Comparison of ENCODE assay signal across 8 mouse cellular contexts in genomic region chr12:85194623-85195018, GRCm38 (mm10). TPM values are rescaled to one million over a fixed set of nuclear protein-coding genes. Genes with fewer than 3 reads are reported as not detected.
A peak's percentile ranks its signal among the peaks of the same experiment; 100 is the strongest.
DNase-seq lines count a peak whose midpoint lies in the region; ATAC-seq and TF ChIP-seq lines count a peak whose summit lies in the region.

No protein-coding gene starts in this region.

- 29% methylated on average over 4 of the region's 4 CpGs for whole genome bisulfite sequencing in hindbrain, embryonic 16.5 days
- 67% methylated on average over 4 of the region's 4 CpGs for WGBS in liver, postnatal 0 days (ENCODE audit: insufficient replicate concordance)
- 33% methylated on average over 4 of the region's 4 CpGs for WGBS in stomach, embryonic 16.5 days

- no peak overlapping the region for H3K4me2 ChIP-seq in hindbrain, embryonic 16.5 days (ENCODE audit: low read length)
- no peak overlapping the region for H3K4me2 ChIP-seq in liver, postnatal 0 days (ENCODE audit: low read depth, low read length)
- H3K4me2 ChIP-seq in stomach, embryonic 16.5 days (ENCODE audit: low read depth, low read length), result no peak overlapping the region

- TF ChIP-seq EP300 in liver, postnatal 0 days (IDR thresholded peaks at IDR 0.05; ENCODE audit: low read depth), result no peak

- no peaks in the 10 kb centered on the region for H3K27me3 ChIP-seq in hindbrain, embryonic 16.5 days (replicated peaks; ENCODE audit: control insufficient read depth, insufficient read depth, low read length)
- no peaks in the 10 kb centered on the region for H3K27me3 ChIP-seq in liver, postnatal 0 days (ENCODE audit: insufficient read depth, low read length)
- H3K27me3 ChIP-seq in stomach, embryonic 16.5 days (ENCODE audit: control insufficient read depth, insufficient read depth, low read length), result no peaks in the 10 kb centered on the region

- DNase-seq in cerebellum, postnatal 4 days (ENCODE audit: low spot score in 2 of 2), result peak; percentile 73 to 94
- no peak for DNase-seq in cerebellum, adult 8-10 months
- DNase-seq in urinary bladder, postnatal 25 days (ENCODE audit: low spot score), result peak; percentile 50
- no peak for DNase-seq in urinary bladder, postnatal 10 days (ENCODE audit: low spot score)
- DNase-seq in liver, postnatal 0 days, result peak; percentile 61

- peaks cover 20% of the 10 kb centered on the region for H3K4me1 ChIP-seq in hindbrain, embryonic 16.5 days (ENCODE audit: control insufficient read depth, insufficient read depth, low read depth, low read length)
- peaks cover 4% of the 10 kb centered on the region for H3K4me1 ChIP-seq in liver, postnatal 0 days (ENCODE audit: insufficient read depth)
- peaks cover 42% of the 10 kb centered on the region for H3K4me1 ChIP-seq in stomach, embryonic 16.5 days (ENCODE audit: control insufficient read depth, insufficient read depth, low read length)

- peak; percentile 84 for ATAC-seq in hindbrain, embryonic 16.5 days
- ATAC-seq in liver, postnatal 0 days, result no peak; the same call in 1 of the 2 replicates
- ATAC-seq in stomach, embryonic 16.5 days (ENCODE audit: insufficient read depth, low FRiP score), result peak; percentile 77
- no peak for ATAC-seq in inflammation-experienced regulatory T-cells, adult 6 months

- no peak overlapping the region for H3K4me3 ChIP-seq in hindbrain, embryonic 16.5 days (ENCODE audit: low read length)
- H3K4me3 ChIP-seq in liver, postnatal 0 days (ENCODE audit: low read depth, low read length), result no peak overlapping the region
- H3K4me3 ChIP-seq in stomach, embryonic 16.5 days (replicated peaks; ENCODE audit: low read length), result no peak overlapping the region

- H3K9me3 ChIP-seq in hindbrain, embryonic 16.5 days (ENCODE audit: control insufficient read depth, low read length), result no peaks in the 10 kb centered on the region
- H3K9me3 ChIP-seq in liver, postnatal 0 days (ENCODE audit: low read length), result no peaks in the 10 kb centered on the region
- no peaks in the 10 kb centered on the region for H3K9me3 ChIP-seq in stomach, embryonic 16.5 days (replicated peaks; ENCODE audit: control insufficient read depth, low read length)

- TF ChIP-seq CTCF in liver, postnatal 0 days (IDR thresholded peaks at IDR 0.05; ENCODE audit: low read depth), result no peak

- H3K36me3 ChIP-seq in hindbrain, embryonic 16.5 days (ENCODE audit: control insufficient read depth, insufficient read depth, low read length), result no peaks in the 10 kb centered on the region
- H3K36me3 ChIP-seq in liver, postnatal 0 days (replicated peaks; ENCODE audit: insufficient read depth, low read length), result no peaks in the 10 kb centered on the region
- no peaks in the 10 kb centered on the region for H3K36me3 ChIP-seq in stomach, embryonic 16.5 days (ENCODE audit: control insufficient read depth, insufficient read depth, low read length)

- no peak overlapping the region for H3K9ac ChIP-seq in hindbrain, embryonic 16.5 days (ENCODE audit: low read depth, low read length)
- no peak overlapping the region for H3K9ac ChIP-seq in liver, postnatal 0 days (replicated peaks)
- H3K9ac ChIP-seq in stomach, embryonic 16.5 days (ENCODE audit: low read length), result no peak overlapping the region

- peak overlapping the region; percentile 54; the same call in 1 of the 2 replicates for H3K27ac ChIP-seq in hindbrain, embryonic 16.5 days (ENCODE audit: low read depth, low read length)
- H3K27ac ChIP-seq in liver, postnatal 0 days (ENCODE audit: low read depth), result no peak overlapping the region
- H3K27ac ChIP-seq in stomach, embryonic 16.5 days (ENCODE audit: low read length), result peak overlapping the region; percentile 77

RNA-seq across cellular contexts. Expression of gene Pgf, which starts 17.0 kb away (rescaled TPM):
- 11.7 and 13.1 TPM in 2 replicates for polyA plus RNA-seq in hindbrain, embryonic 16.5 days (2015; fragmentation: Nextera tagmentation; extraction: Ambion mirVana)
- polyA plus RNA-seq in liver, postnatal 0 days (2015; fragmentation: Nextera tagmentation; extraction: Ambion mirVana), result 0.36 and 0.45 TPM in 2 replicates
- polyA plus RNA-seq in stomach, embryonic 16.5 days (2015; fragmentation: Nextera tagmentation; extraction: Ambion mirVana), result 14.9 and 16.3 TPM in 2 replicates
- not detected for polyA plus RNA-seq in inflammation-experienced regulatory T-cells, adult 6 months (2017; shearing (Covaris generic))

RNA-seq across cellular contexts. Expression of gene Eif2b2, which starts 24.7 kb away (rescaled TPM):
- 80.1 and 82.3 TPM in 2 replicates for polyA plus RNA-seq in hindbrain, embryonic 16.5 days (2015; fragmentation: Nextera tagmentation; extraction: Ambion mirVana)
- polyA plus RNA-seq in liver, postnatal 0 days (2015; fragmentation: Nextera tagmentation; extraction: Ambion mirVana), result 21.7 and 24.6 TPM in 2 replicates
- polyA plus RNA-seq in stomach, embryonic 16.5 days (2015; fragmentation: Nextera tagmentation; extraction: Ambion mirVana), result 72.9 and 82.5 TPM in 2 replicates
- polyA plus RNA-seq in inflammation-experienced regulatory T-cells, adult 6 months (2017; shearing (Covaris generic)), result 10 to 100 TPM; 66.0 to 86.7 (median 71.7) TPM

RNA-seq across cellular contexts. Expression of gene Rps6kl1, which starts 43.6 kb away (rescaled TPM):
- 39.0 and 39.4 TPM in 2 replicates for polyA plus RNA-seq in hindbrain, embryonic 16.5 days (2015; fragmentation: Nextera tagmentation; extraction: Ambion mirVana)
- 0.39 and 0.61 TPM in 2 replicates for polyA plus RNA-seq in liver, postnatal 0 days (2015; fragmentation: Nextera tagmentation; extraction: Ambion mirVana)
- polyA plus RNA-seq in stomach, embryonic 16.5 days (2015; fragmentation: Nextera tagmentation; extraction: Ambion mirVana), result 1.3 and 1.8 TPM in 2 replicates
- 1 to 10 TPM in 1 of 3 experiments, under 1 TPM in 2; 0.45 to 1.6 (median 0.72) TPM for polyA plus RNA-seq in inflammation-experienced regulatory T-cells, adult 6 months (2017; shearing (Covaris generic))

Comparison
In these comparisons a context has a peak if more than half of its experiments do, and no peak if none do; other contexts are left out.
1. DNase-seq: peak in cerebellum, postnatal 4 days (2 of 2), urinary bladder, postnatal 25 days (single experiment) and liver, postnatal 0 days (single experiment); none in cerebellum, adult 8-10 months (single experiment) and urinary bladder, postnatal 10 days (single experiment).
2. ATAC-seq: peak in hindbrain, embryonic 16.5 days (single experiment) and stomach, embryonic 16.5 days (single experiment); none in liver, postnatal 0 days (single experiment) and inflammation-experienced regulatory T-cells, adult 6 months (single experiment).
3. RNA of gene Rps6kl1, which starts 43.6 kb away (polyA plus RNA-seq): 39.0 to 39.4 TPM in hindbrain, embryonic 16.5 days; 1.3 to 1.8 TPM in stomach, embryonic 16.5 days, 0.45 to 1.6 TPM in inflammation-experienced regulatory T-cells, adult 6 months and 0.39 to 0.61 TPM in liver, postnatal 0 days; every median in the first group is over 10 times any median in the second.